Mouse (Mus musculus) liver, embryonic 14.5 days (tissue): ENCODE data around the gene Sparc.

ENCODE experiments used
- CTCF ChIP-seq: IDR thresholded peaks from 2 replicates; pipeline ENCODE4 v1.5.1; 2016; ENCODE audit warnings: antibody characterized with exemption, low read depth, control low read depth
- EP300 ChIP-seq: IDR thresholded peaks from 2 replicates; pipeline ENCODE4 v1.6.1; 2016; ENCODE audit warnings: antibody characterized with exemption, low read depth

DNA sequence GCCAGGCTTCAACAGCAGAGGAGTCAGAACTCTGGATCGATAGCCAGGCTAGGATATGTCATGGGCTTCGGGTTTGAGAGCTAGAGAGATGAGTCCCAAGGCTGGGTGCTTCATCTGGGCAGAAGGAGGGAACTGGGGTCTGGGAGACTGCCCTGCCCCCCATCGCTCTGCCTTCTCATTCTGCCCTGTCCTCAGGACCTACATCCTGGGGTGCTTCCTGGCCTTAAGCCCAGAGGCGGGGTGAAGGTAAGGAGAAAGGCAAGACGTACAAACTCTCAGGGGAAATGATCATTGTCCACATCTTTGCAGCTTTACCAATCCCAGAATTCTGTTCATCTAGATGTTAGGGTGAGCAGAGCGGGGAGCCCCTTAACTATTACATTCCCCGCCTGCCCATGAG is 10.9 kb downstream of the Sparc start:
- no peak for TF ChIP-seq EP300
- no peak for TF ChIP-seq CTCF
